Mouse (Mus musculus) liver, embryonic 14.5 days (tissue): ENCODE data around the gene Med26.

ENCODE experiments used
- CTCF ChIP-seq: IDR thresholded peaks from 2 replicates; pipeline ENCODE4 v1.5.1; 2016; ENCODE audit warnings: antibody characterized with exemption, low read depth, control low read depth
- EP300 ChIP-seq: IDR thresholded peaks from 2 replicates; pipeline ENCODE4 v1.6.1; 2016; ENCODE audit warnings: antibody characterized with exemption, low read depth

DNA sequence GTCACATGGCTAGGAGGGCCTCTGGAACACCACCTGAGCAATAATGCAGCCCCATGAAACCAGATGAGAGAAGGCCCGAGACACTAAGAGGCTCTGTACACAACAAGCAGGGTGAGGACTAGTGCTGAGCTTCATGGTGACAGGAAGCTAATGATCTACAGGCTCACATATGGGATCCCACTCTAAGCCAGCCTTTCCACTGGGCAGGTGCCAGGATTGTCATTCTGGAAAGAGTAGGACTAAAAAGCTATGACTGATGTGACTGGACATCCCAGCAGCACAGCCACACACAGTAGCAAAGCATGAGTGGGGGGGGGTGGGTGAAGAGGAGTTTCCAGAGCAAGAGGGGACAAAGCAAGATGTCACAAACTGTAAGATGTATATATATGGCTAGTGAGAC is 50.2 kb downstream of the Med26 start:
- no peak for TF ChIP-seq CTCF
- TF ChIP-seq EP300, result no peak
